15 mouse cellular contexts compared by ENCODE assay signal in the genomic region with DNA sequence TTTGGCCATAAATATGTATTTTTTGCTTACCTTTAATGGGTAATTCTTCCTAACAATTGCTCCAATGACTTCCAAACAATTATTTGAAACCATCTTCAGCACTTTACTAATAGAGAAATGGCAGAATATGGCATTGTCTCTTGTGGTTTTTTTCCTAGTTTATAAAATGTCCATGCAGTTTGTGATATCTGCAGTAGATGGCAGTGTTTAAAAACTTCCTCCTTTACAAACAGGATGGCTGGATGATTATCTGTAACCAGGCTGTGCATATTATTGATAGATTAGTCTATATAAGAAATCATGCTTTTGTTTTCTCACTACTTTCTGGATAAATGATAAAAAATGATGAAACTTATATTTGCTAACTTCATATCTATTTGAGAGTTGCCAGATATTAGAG.
A peak's percentile ranks its signal among the peaks of the same experiment; 100 is the strongest.
DNase-seq lines count a peak whose midpoint lies in the region; ATAC-seq and TF ChIP-seq lines count a peak whose summit lies in the region.
"Had no signal": no experiment of that assay in that cellular context is flagged by ENCODE, and none has a peak within 500 bp of the region (broad histone marks: within the 10 kb centered on the region; RNA-seq: fewer than 3 reads in every experiment).

No protein-coding gene starts in this region.

- peak; percentile 4 to 35 for DNase-seq in cerebellum, postnatal 10 days
- no peak for DNase-seq in cerebellum, postnatal 4 days (ENCODE audit: low spot score in 2 of 2)
- peak; percentile 18 for DNase-seq in kidney, postnatal 0 days (ENCODE audit: low spot score)
- DNase-seq in kidney, postnatal 25 days = no peak
- peak; percentile 36 for DNase-seq in 3T3-L1 (ENCODE audit: low read depth, low spot score)
- peak; percentile 10 for DNase-seq in brain, embryonic 18.5 days (ENCODE audit: low read depth, low spot score)
- DNase-seq in testis, postnatal 14 days (ENCODE audit: low spot score) = no peak
- DNase-seq in adrenal gland, postnatal 10 days = no peak
- DNase-seq: cerebellum, adult 18-20 months; kidney, postnatal 14 days; thymus, postnatal 36 days had no signal

- H3K9me3 ChIP-seq in kidney, postnatal 0 days (replicated peaks; ENCODE audit: low read length) = no peaks in the 10 kb centered on the region
- H3K9me3 ChIP-seq: hindbrain, embryonic 10.5 days; liver, embryonic 12.5 days; neural tube, embryonic 15.5 days had no signal

- no peaks in the 10 kb centered on the region for H3K4me1 ChIP-seq in kidney, postnatal 0 days (replicated peaks; ENCODE audit: insufficient read depth, low read length)
- H3K4me1 ChIP-seq: forebrain, embryonic 13.5 days; hindbrain, embryonic 10.5 days; liver, embryonic 12.5 days; neural tube, embryonic 15.5 days had no signal

- no peak overlapping the region for H3K9ac ChIP-seq in kidney, postnatal 0 days (ENCODE audit: low read depth, low read length)
- H3K9ac ChIP-seq: forebrain, embryonic 13.5 days; liver, embryonic 12.5 days; neural tube, embryonic 15.5 days had no signal

- no peak overlapping the region for H3K27ac ChIP-seq in kidney, postnatal 0 days
- H3K27ac ChIP-seq: forebrain, embryonic 13.5 days; hindbrain, embryonic 10.5 days; liver, embryonic 12.5 days; neural tube, embryonic 15.5 days had no signal

- TF ChIP-seq CTCF in kidney, postnatal 0 days (IDR thresholded peaks at IDR 0.05; ENCODE audit: low read depth) = peak; percentile 59

- no peak for ATAC-seq in kidney, postnatal 0 days (replicated peaks; ENCODE audit: low FRiP score, low read depth)
- ATAC-seq: forebrain, embryonic 13.5 days; liver, embryonic 12.5 days had no signal

- H3K36me3 ChIP-seq in kidney, postnatal 0 days (ENCODE audit: insufficient read depth, low read length) = no peaks in the 10 kb centered on the region
- H3K36me3 ChIP-seq: hindbrain, embryonic 10.5 days; liver, embryonic 12.5 days; neural tube, embryonic 15.5 days had no signal

- no peak overlapping the region for H3K4me3 ChIP-seq in kidney, postnatal 0 days (replicated peaks; ENCODE audit: low read depth, low read length)
- H3K4me3 ChIP-seq: forebrain, embryonic 13.5 days; hindbrain, embryonic 10.5 days; liver, embryonic 12.5 days; neural tube, embryonic 15.5 days had no signal

- no peaks in the 10 kb centered on the region for H3K27me3 ChIP-seq in kidney, postnatal 0 days (ENCODE audit: insufficient read depth, low read length)
- H3K27me3 ChIP-seq: forebrain, embryonic 13.5 days; liver, embryonic 12.5 days; neural tube, embryonic 15.5 days had no signal

- no peak overlapping the region for H3K4me2 ChIP-seq in kidney, postnatal 0 days (ENCODE audit: low read length)
- H3K4me2 ChIP-seq: forebrain, embryonic 13.5 days; liver, embryonic 12.5 days; neural tube, embryonic 15.5 days had no signal

Comparison
In these comparisons a context has a peak if more than half of its experiments do, and no peak if none do; other contexts are left out.
1. DNase-seq: peak in cerebellum, postnatal 10 days (2 of 2), kidney, postnatal 0 days (single experiment), 3T3-L1 (single experiment) and brain, embryonic 18.5 days (single experiment); none in cerebellum, postnatal 4 days (0 of 2), kidney, postnatal 25 days (0 of 2), testis, postnatal 14 days (single experiment) and adrenal gland, postnatal 10 days (single experiment).